Mouse (Mus musculus): Measurements from ENCODE around the gene Rgs16. TPM values are rescaled to one million over a fixed set of nuclear protein-coding genes. Genes with fewer than 3 reads are reported as not detected.
A peak's percentile ranks its signal among the peaks of the same experiment; 100 is the strongest.

Gene Rgs16
- total and polyA plus RNA-seq, 2 experiments: 3.9 to 125 TPM

DNA sequence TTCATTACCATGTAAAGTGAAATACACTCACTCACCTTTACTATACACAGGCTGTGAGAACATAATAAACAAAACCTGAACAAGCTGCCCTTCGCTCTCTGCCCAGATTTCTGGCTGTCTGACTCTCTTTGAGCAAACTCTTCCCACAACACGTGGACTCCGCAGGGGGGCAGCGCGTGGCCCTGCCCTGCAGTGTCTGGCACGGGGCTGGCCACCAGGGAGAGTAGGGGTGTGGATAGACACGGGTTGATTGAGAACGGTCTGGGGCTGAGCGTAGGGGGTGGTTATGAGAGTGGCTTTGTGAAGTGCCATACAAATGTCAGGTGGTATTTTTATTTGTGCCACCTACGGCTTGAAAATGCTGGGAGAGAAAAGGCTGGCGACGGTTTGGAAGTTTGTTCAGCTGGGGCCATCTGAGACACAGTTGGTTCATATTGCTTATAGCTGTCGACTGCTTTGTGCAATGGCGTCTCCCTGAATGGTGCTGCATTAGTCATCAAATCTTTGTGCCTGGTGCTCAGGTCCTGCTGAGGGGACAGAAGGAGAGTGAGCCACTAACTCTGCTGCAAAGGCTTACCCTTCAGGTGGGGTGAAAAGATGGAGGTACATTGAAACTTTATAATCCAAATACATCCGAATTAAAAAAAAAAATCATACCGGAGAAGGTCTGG lies 42.4 kb upstream of the Rgs16 start:
- H3K4me1 ChIP-seq (ENCODE audit: control insufficient read depth, insufficient read depth, low read length): peaks cover 46% of the 10 kb centered on the region
- TF ChIP-seq POLR2A (IDR thresholded peaks at IDR 0.05; ENCODE audit: extremely low read depth, insufficient read depth, low read length) (no peak), CTCF (IDR thresholded peaks at IDR 0.05; ENCODE audit: low read depth, low read length) (peak; percentile 59)
- whole genome bisulfite sequencing: 33% methylated on average over 16 of the region's 16 CpGs
- H3K79me2 ChIP-seq (ENCODE audit: control insufficient read depth, insufficient read depth, low read length): no peaks in the 10 kb centered on the region
- H3K9ac ChIP-seq (ENCODE audit: low read depth, low read length): peak overlapping the region; percentile 72
- H3K4me3 ChIP-seq (ENCODE audit: insufficient read depth, low read depth, low read length): no peak overlapping the region
- DNase-seq (ENCODE audit: extremely low read depth, low read depth, low spot score): peak; percentile 95
- no peaks in the 10 kb centered on the region for H3K27me3 ChIP-seq (ENCODE audit: control insufficient read depth, insufficient read depth, low read length)
- H3K27ac ChIP-seq (replicated peaks; ENCODE audit: insufficient read depth, low read depth, low read length): peak overlapping the region; percentile 97
- no peaks in the 10 kb centered on the region for H3K36me3 ChIP-seq (ENCODE audit: control insufficient read depth, insufficient read depth, low read length)

DNA sequence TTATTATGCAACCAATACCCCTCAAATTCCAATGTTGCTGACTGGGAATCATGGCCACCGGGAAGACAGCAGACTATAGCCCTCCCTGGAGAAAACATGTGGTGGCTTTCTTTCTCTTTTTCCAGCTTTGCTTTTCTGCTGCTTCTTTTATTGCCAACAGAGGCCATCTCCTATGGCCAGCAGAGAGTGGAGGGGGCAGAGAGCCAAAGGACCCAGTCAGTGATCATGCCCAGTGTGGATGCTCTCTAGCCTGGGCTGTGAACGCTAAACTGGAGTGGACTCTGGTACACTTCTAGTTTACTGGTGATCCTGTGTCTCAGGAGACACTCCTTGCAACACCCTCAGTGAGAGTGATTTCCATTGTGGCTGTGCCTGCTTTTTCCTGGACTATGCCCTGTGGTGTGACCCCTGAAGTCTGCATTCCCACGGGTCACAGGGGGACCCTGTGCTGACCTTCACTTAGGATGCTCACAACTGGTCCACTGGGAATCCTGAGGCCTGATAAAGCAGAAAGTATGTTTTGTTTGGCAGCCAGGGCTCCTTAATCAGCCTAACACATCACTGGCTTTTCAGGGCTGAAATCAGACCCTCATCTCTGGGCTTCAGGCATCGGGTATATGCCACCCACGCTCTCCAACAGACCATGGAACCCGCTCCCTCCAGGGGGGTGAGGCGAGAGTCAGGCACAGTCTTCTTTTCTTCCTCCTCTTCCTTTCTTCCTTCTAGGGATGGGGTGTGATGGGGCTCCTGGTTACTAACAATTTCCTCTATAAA lies 41.7 kb upstream of the Rgs16 start:
- Histone ChIP-seq H3K4me1 (ENCODE audit: control insufficient read depth, insufficient read depth, low read length) (peaks cover 48% of the 10 kb centered on the region), H3K79me2 (ENCODE audit: control insufficient read depth, insufficient read depth, low read length) (no peaks in the 10 kb centered on the region), H3K27ac (replicated peaks; ENCODE audit: insufficient read depth, low read depth, low read length) (peak overlapping the region; percentile 97), H3K27me3 (ENCODE audit: control insufficient read depth, insufficient read depth, low read length) (no peaks in the 10 kb centered on the region), H3K4me3 (ENCODE audit: insufficient read depth, low read depth, low read length) (no peak overlapping the region), H3K36me3 (ENCODE audit: control insufficient read depth, insufficient read depth, low read length) (no peaks in the 10 kb centered on the region), H3K9ac (ENCODE audit: low read depth, low read length) (no peak overlapping the region)
- TF ChIP-seq CTCF (IDR thresholded peaks at IDR 0.05; ENCODE audit: low read depth, low read length) (no peak), POLR2A (IDR thresholded peaks at IDR 0.05; ENCODE audit: extremely low read depth, insufficient read depth, low read length) (no peak)
- DNase-seq (ENCODE audit: extremely low read depth, low read depth, low spot score): peak; percentile 90
- WGBS: 56% methylated on average over 7 of the region's 7 CpGs

DNA sequence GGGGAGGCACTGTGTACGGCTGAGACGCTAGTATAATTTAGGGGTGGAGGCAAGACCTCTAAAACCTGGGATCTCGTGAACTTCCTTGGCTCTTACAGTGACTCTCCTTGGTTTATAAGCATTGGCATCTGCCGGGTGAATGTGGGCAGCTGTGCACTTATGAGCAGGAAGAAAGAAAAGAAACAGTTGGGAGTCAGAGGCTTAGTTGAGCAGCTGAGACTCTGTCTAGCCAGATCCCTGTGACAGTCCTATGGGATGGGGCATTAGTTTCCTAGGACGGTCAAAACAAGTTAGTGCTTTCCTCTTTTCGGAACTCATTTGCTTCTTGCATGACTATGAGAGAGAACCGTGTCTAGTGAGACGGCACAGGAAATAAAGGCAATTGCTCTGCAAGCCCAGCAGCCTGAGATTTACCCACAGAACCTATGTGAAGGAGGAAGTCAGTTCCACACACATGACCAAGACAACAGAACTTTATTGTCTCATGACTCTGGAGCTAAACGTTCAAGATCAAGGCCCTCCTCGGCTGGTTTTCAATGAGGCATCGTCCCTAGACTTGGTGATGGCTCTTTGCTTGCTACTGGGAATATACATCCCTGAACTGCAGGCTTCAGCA lies 39.6 kb upstream of the Rgs16 start:
- Histone ChIP-seq H3K27me3 (ENCODE audit: control insufficient read depth, insufficient read depth, low read length) (no peaks in the 10 kb centered on the region), H3K27ac (replicated peaks; ENCODE audit: insufficient read depth, low read depth, low read length) (no peak overlapping the region; the same call in 1 of the 2 replicates), H3K36me3 (ENCODE audit: control insufficient read depth, insufficient read depth, low read length) (no peaks in the 10 kb centered on the region), H3K79me2 (ENCODE audit: control insufficient read depth, insufficient read depth, low read length) (no peaks in the 10 kb centered on the region), H3K4me3 (ENCODE audit: insufficient read depth, low read depth, low read length) (no peak overlapping the region), H3K9ac (ENCODE audit: low read depth, low read length) (no peak overlapping the region), H3K4me1 (ENCODE audit: control insufficient read depth, insufficient read depth, low read length) (peaks cover 46% of the 10 kb centered on the region)
- no peak for TF ChIP-seq POLR2A (IDR thresholded peaks at IDR 0.05; ENCODE audit: extremely low read depth, insufficient read depth, low read length)
- no peak for TF ChIP-seq CTCF (IDR thresholded peaks at IDR 0.05; ENCODE audit: low read depth, low read length)
- DNase-seq (ENCODE audit: extremely low read depth, low read depth, low spot score): no peak
- WGBS: 92% methylated on average over 11 of the region's 11 CpGs

DNA sequence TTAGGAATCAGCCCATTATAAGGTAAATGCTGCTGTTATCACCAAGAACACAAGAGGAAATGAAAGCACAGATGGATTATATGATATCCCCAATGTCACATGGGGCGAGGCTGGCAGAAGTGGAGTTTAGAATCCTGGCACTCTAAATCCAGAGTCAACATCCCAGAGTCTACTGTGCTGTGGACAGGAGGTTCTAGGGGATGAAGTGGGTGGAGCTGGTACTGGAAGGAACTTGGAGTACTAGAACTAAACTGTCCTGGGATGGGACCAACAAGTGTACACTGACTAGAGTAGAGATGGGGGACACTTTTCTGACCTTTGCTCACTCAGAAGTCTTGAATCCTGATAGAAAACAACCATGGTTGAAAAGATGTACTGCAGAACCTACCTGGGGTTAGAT lies 38.7 kb upstream of the Rgs16 start:
- TF ChIP-seq POLR2A (IDR thresholded peaks at IDR 0.05; ENCODE audit: extremely low read depth, insufficient read depth, low read length): no peak
- no peak for TF ChIP-seq CTCF (IDR thresholded peaks at IDR 0.05; ENCODE audit: low read depth, low read length)
- no peaks in the 10 kb centered on the region for H3K79me2 ChIP-seq (ENCODE audit: control insufficient read depth, insufficient read depth, low read length)
- peak; percentile 93 for DNase-seq (ENCODE audit: extremely low read depth, low read depth, low spot score)
- no peak overlapping the region for H3K4me3 ChIP-seq (ENCODE audit: insufficient read depth, low read depth, low read length)
- 38% methylated on average over 1 of the region's 1 CpGs for WGBS
- no peaks in the 10 kb centered on the region for H3K36me3 ChIP-seq (ENCODE audit: control insufficient read depth, insufficient read depth, low read length)
- H3K27ac ChIP-seq (replicated peaks; ENCODE audit: insufficient read depth, low read depth, low read length): peak overlapping the region; percentile 72
- H3K27me3 ChIP-seq (ENCODE audit: control insufficient read depth, insufficient read depth, low read length): no peaks in the 10 kb centered on the region
- no peak overlapping the region for H3K9ac ChIP-seq (ENCODE audit: low read depth, low read length)
- peaks cover 45% of the 10 kb centered on the region for H3K4me1 ChIP-seq (ENCODE audit: control insufficient read depth, insufficient read depth, low read length)

DNA sequence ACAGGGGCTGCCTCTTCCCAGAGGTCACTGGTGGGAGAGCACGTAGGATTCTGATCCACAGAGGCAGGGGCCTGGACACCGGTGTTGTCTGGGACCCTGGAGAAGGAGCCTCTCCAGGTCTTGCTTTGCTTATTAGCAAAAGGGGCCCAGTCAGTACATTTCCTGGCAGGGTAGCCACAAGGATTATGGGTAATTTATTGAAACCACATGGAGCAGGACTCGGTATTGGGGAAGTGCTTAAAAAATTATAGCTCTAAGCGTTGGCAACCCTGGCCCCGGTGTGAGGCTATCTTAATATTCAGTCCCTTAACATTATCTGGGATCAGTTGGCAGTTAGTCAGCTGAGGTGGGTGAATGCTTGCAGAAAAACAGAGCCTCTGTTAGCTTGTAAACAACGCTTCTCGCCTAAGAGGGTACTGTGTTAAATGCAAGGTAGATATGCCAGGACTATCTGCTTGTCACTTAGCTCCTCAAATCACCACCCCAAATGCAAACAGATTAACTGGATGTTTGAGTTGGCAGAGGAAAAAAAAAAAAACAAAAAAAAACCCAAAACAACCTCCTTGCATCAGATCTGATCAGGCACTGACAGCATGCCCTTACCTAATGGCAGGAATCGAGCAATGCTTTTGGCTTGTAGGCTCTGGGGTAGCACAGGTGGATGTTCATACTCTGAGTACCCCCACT lies 37.8 kb upstream of the Rgs16 start:
- 41% methylated on average over 8 of the region's 8 CpGs for WGBS
- TF ChIP-seq CTCF (IDR thresholded peaks at IDR 0.05; ENCODE audit: low read depth, low read length) (no peak), POLR2A (IDR thresholded peaks at IDR 0.05; ENCODE audit: extremely low read depth, insufficient read depth, low read length) (no peak)
- peak overlapping the region; percentile 75 for H3K27ac ChIP-seq (replicated peaks; ENCODE audit: insufficient read depth, low read depth, low read length)
- peak; percentile 95 for DNase-seq (ENCODE audit: extremely low read depth, low read depth, low spot score)
- peaks cover 36% of the 10 kb centered on the region for H3K4me1 ChIP-seq (ENCODE audit: control insufficient read depth, insufficient read depth, low read length)
- H3K79me2 ChIP-seq (ENCODE audit: control insufficient read depth, insufficient read depth, low read length): no peaks in the 10 kb centered on the region
- H3K9ac ChIP-seq (ENCODE audit: low read depth, low read length): peak overlapping the region; percentile 0; the same call in 1 of the 2 replicates
- H3K27me3 ChIP-seq (ENCODE audit: control insufficient read depth, insufficient read depth, low read length): no peaks in the 10 kb centered on the region
- no peaks in the 10 kb centered on the region for H3K36me3 ChIP-seq (ENCODE audit: control insufficient read depth, insufficient read depth, low read length)
- H3K4me3 ChIP-seq (ENCODE audit: insufficient read depth, low read depth, low read length): no peak overlapping the region

Measured in liver, adult 2 months (tissue).